Mouse (Mus musculus): ENCODE results near the gene Sdc1. TPM values are rescaled to one million over a fixed set of nuclear protein-coding genes. Genes with fewer than 3 reads are reported as not detected.

The Sdc1 gene
- 1.1 TPM in 1 of 2 replicates, not detected in the other for polyA plus RNA-seq (2012; ENCODE audit: insufficient read depth, low replicate concordance)

- Histone ChIP-seq H3K36me3 (replicated peaks; ENCODE audit: low read length) (no peaks in the 10 kb centered on the region), H3K9me3 (peaks cover 14% of the 10 kb centered on the region)
- TF ChIP-seq GATA1 (IDR thresholded peaks at IDR 0.05; ENCODE audit: borderline replicate concordance, low read length) = no peak
- no peak for TF ChIP-seq FLI1 (IDR thresholded peaks at IDR 0.05; ENCODE audit: low read length)
Measured at GRCm38 (mm10) chr12:8770946-8771843, at the start of gene Sdc1. Gene Sdc1 (plus strand): TSS chr12:8771323.

GRCm38 (mm10) chr12:8726890-8727289 is 44.2 kb upstream of the Sdc1 start:
- Histone ChIP-seq H3K36me3 (replicated peaks; ENCODE audit: low read length) (peaks cover 96% of the 10 kb centered on the region), H3K4me3 (replicated peaks) (no peak overlapping the region)
- TF ChIP-seq GATA1 (IDR thresholded peaks at IDR 0.05; ENCODE audit: borderline replicate concordance, low read length) = no peak
- no peak for TF ChIP-seq FLI1 (IDR thresholded peaks at IDR 0.05; ENCODE audit: low read length)

More at GRCm38 (mm10) chr12:8770946-8771843, at the start of gene Sdc1:
- Histone ChIP-seq H3K27me3 (replicated peaks) (peaks cover 74% of the 10 kb centered on the region), H3K4me1 (peaks cover 33% of the 10 kb centered on the region), H3K4me3 (replicated peaks) (peak within 1 kb of the TSS; percentile 93)

GRCm38 (mm10) chr12:8728739-8729138 is 42.4 kb upstream of the Sdc1 start:
- H3K27me3 ChIP-seq (replicated peaks) = no peaks in the 10 kb centered on the region
- TF ChIP-seq GATA1 (IDR thresholded peaks at IDR 0.05; ENCODE audit: borderline replicate concordance, low read length) = no peak
- H3K36me3 ChIP-seq (replicated peaks; ENCODE audit: low read length) = peaks cover 99% of the 10 kb centered on the region
- peaks cover 9% of the 10 kb centered on the region; the same call in 1 of the 2 replicates for H3K4me1 ChIP-seq
- no peaks in the 10 kb centered on the region for H3K9me3 ChIP-seq
- no peak overlapping the region for H3K4me3 ChIP-seq (replicated peaks)

More at GRCm38 (mm10) chr12:8726890-8727289, 44.2 kb upstream of the Sdc1 start:
- H3K4me1 ChIP-seq = peaks cover 9% of the 10 kb centered on the region; the same call in 1 of the 2 replicates
- H3K27me3 ChIP-seq (replicated peaks) = no peaks in the 10 kb centered on the region
- H3K9me3 ChIP-seq = no peaks in the 10 kb centered on the region

GRCm38 (mm10) chr12:8753654-8754053 is 17.5 kb upstream of the Sdc1 start:
- Histone ChIP-seq H3K9me3 (peaks cover 13% of the 10 kb centered on the region), H3K36me3 (replicated peaks; ENCODE audit: low read length) (peaks cover 86% of the 10 kb centered on the region), H3K27me3 (replicated peaks) (no peaks in the 10 kb centered on the region), H3K4me1 (peaks cover 9% of the 10 kb centered on the region), H3K4me3 (replicated peaks) (no peak overlapping the region)
- TF ChIP-seq GATA1 (IDR thresholded peaks at IDR 0.05; ENCODE audit: borderline replicate concordance, low read length) (no peak), FLI1 (IDR thresholded peaks at IDR 0.05; ENCODE audit: low read length) (no peak)

GRCm38 (mm10) chr12:8754116-8754515 is 17.0 kb upstream of the Sdc1 start:
- Histone ChIP-seq H3K36me3 (replicated peaks; ENCODE audit: low read length) (peaks cover 82% of the 10 kb centered on the region), H3K4me3 (replicated peaks) (no peak overlapping the region), H3K4me1 (peaks cover 9% of the 10 kb centered on the region), H3K9me3 (peaks cover 13% of the 10 kb centered on the region), H3K27me3 (replicated peaks) (no peaks in the 10 kb centered on the region)
- TF ChIP-seq GATA1 (IDR thresholded peaks at IDR 0.05; ENCODE audit: borderline replicate concordance, low read length) (no peak), FLI1 (IDR thresholded peaks at IDR 0.05; ENCODE audit: low read length) (no peak)

GRCm38 (mm10) chr12:8758029-8758428 is 13.1 kb upstream of the Sdc1 start:
- Histone ChIP-seq H3K4me1 (peaks cover 10% of the 10 kb centered on the region), H3K27me3 (replicated peaks) (peaks cover 4% of the 10 kb centered on the region), H3K4me3 (replicated peaks) (no peak overlapping the region), H3K9me3 (peaks cover 13% of the 10 kb centered on the region), H3K36me3 (replicated peaks; ENCODE audit: low read length) (peaks cover 47% of the 10 kb centered on the region)
- TF ChIP-seq FLI1 (IDR thresholded peaks at IDR 0.05; ENCODE audit: low read length) = no peak
- TF ChIP-seq GATA1 (IDR thresholded peaks at IDR 0.05; ENCODE audit: borderline replicate concordance, low read length) = no peak

GRCm38 (mm10) chr12:8759115-8759514 is 12.0 kb upstream of the Sdc1 start:
- Histone ChIP-seq H3K27me3 (replicated peaks) (peaks cover 4% of the 10 kb centered on the region), H3K4me3 (replicated peaks) (no peak overlapping the region), H3K9me3 (peaks cover 15% of the 10 kb centered on the region), H3K4me1 (peaks cover 11% of the 10 kb centered on the region), H3K36me3 (replicated peaks; ENCODE audit: low read length) (peaks cover 36% of the 10 kb centered on the region)
- TF ChIP-seq GATA1 (IDR thresholded peaks at IDR 0.05; ENCODE audit: borderline replicate concordance, low read length) (no peak), FLI1 (IDR thresholded peaks at IDR 0.05; ENCODE audit: low read length) (no peak)

GRCm38 (mm10) chr12:8759779-8760178 is 11.3 kb upstream of the Sdc1 start:
- TF ChIP-seq FLI1 (IDR thresholded peaks at IDR 0.05; ENCODE audit: low read length) = no peak
- TF ChIP-seq GATA1 (IDR thresholded peaks at IDR 0.05; ENCODE audit: borderline replicate concordance, low read length) = no peak
- H3K4me1 ChIP-seq = peaks cover 11% of the 10 kb centered on the region

GRCm38 (mm10) chr12:8760561-8760960 is 10.6 kb upstream of the Sdc1 start:
- Histone ChIP-seq H3K4me1 (peaks cover 5% of the 10 kb centered on the region; the same call in 1 of the 2 replicates), H3K36me3 (replicated peaks; ENCODE audit: low read length) (peaks cover 22% of the 10 kb centered on the region), H3K9me3 (peaks cover 15% of the 10 kb centered on the region), H3K27me3 (replicated peaks) (peaks cover 8% of the 10 kb centered on the region), H3K4me3 (replicated peaks) (no peak overlapping the region)
- TF ChIP-seq FLI1 (IDR thresholded peaks at IDR 0.05; ENCODE audit: low read length) (no peak), GATA1 (IDR thresholded peaks at IDR 0.05; ENCODE audit: borderline replicate concordance, low read length) (no peak)

More at GRCm38 (mm10) chr12:8759779-8760178, 11.3 kb upstream of the Sdc1 start:
- Histone ChIP-seq H3K27me3 (replicated peaks) (peaks cover 6% of the 10 kb centered on the region), H3K4me3 (replicated peaks) (no peak overlapping the region), H3K9me3 (peaks cover 15% of the 10 kb centered on the region), H3K36me3 (replicated peaks; ENCODE audit: low read length) (peaks cover 30% of the 10 kb centered on the region)

- Histone ChIP-seq H3K4me1 (peaks cover 5% of the 10 kb centered on the region; the same call in 1 of the 2 replicates), H3K27me3 (replicated peaks) (peaks cover 10% of the 10 kb centered on the region), H3K4me3 (replicated peaks) (no peak overlapping the region), H3K36me3 (replicated peaks; ENCODE audit: low read length) (peaks cover 20% of the 10 kb centered on the region), H3K9me3 (peaks cover 15% of the 10 kb centered on the region)
- TF ChIP-seq GATA1 (IDR thresholded peaks at IDR 0.05; ENCODE audit: borderline replicate concordance, low read length) = no peak
- TF ChIP-seq FLI1 (IDR thresholded peaks at IDR 0.05; ENCODE audit: low read length) = no peak
Measured at GRCm38 (mm10) chr12:8761058-8761457, 10.1 kb upstream of the Sdc1 start.

All from megakaryocyte, embryonic 14.5 days (primary cell).